11 mouse cellular contexts compared by ENCODE assay signal in genomic region chr2:33737128-33737527, GRCm38 (mm10).
A peak's percentile ranks its signal among the peaks of the same experiment; 100 is the strongest.
DNase-seq lines count a peak whose midpoint lies in the region; ATAC-seq lines count a peak whose summit lies in the region.
"Had no signal": no experiment of that assay in that cellular context is flagged by ENCODE, and none has a peak within 500 bp of the region (broad histone marks: within the 10 kb centered on the region; RNA-seq: fewer than 3 reads in every experiment).

No protein-coding gene starts in this region.

- no peak overlapping the region for H3K9ac ChIP-seq in forebrain, embryonic 14.5 days (ENCODE audit: low read length)
- H3K9ac ChIP-seq in forebrain, embryonic 16.5 days (replicated peaks; ENCODE audit: low read depth, low read length): no peak overlapping the region
- peak overlapping the region; percentile 8 for H3K9ac ChIP-seq in limb, embryonic 12.5 days (replicated peaks)
- no peak overlapping the region for H3K9ac ChIP-seq in midbrain, embryonic 15.5 days
- no peak overlapping the region for H3K9ac ChIP-seq in embryonic facial prominence, embryonic 13.5 days
- H3K9ac ChIP-seq: limb, embryonic 13.5 days; liver, embryonic 12.5 days had no signal

- H3K27ac ChIP-seq in forebrain, embryonic 14.5 days (ENCODE audit: low read depth, low read length): no peak overlapping the region
- H3K27ac ChIP-seq in forebrain, embryonic 16.5 days (ENCODE audit: low read length): no peak overlapping the region
- H3K27ac ChIP-seq in limb, embryonic 12.5 days: no peak overlapping the region
- no peak overlapping the region for H3K27ac ChIP-seq in limb, embryonic 10.5 days
- peak overlapping the region; percentile 63; the same call in 1 of the 2 replicates for H3K27ac ChIP-seq in midbrain, embryonic 10.5 days (replicated peaks)
- H3K27ac ChIP-seq in midbrain, embryonic 15.5 days: no peak overlapping the region
- 0 out of 2 replicates have a peak overlapping the region, but pooled peaks have one; percentile 68 for H3K27ac ChIP-seq in embryonic facial prominence, embryonic 13.5 days
- H3K27ac ChIP-seq: heart, adult 2 months; limb, embryonic 13.5 days; liver, embryonic 12.5 days had no signal

- 48% methylated on average over 3 of the region's 3 CpGs for WGBS in forebrain, embryonic 14.5 days
- WGBS in forebrain, embryonic 16.5 days: 71% methylated on average over 3 of the region's 3 CpGs
- WGBS in limb, embryonic 12.5 days: 67% methylated on average over 3 of the region's 3 CpGs
- WGBS in limb, embryonic 10.5 days: 75% methylated on average over 3 of the region's 3 CpGs
- WGBS in midbrain, embryonic 10.5 days: 78% methylated on average over 3 of the region's 3 CpGs
- WGBS in midbrain, embryonic 15.5 days: 52% methylated on average over 3 of the region's 3 CpGs
- WGBS in embryonic facial prominence, embryonic 13.5 days: 55% methylated on average over 3 of the region's 3 CpGs

- no peak overlapping the region for H3K4me2 ChIP-seq in forebrain, embryonic 14.5 days (ENCODE audit: low read length)
- no peak overlapping the region for H3K4me2 ChIP-seq in forebrain, embryonic 16.5 days (ENCODE audit: low read length)
- H3K4me2 ChIP-seq in limb, embryonic 12.5 days: no peak overlapping the region
- H3K4me2 ChIP-seq in midbrain, embryonic 15.5 days: no peak overlapping the region
- no peak overlapping the region for H3K4me2 ChIP-seq in embryonic facial prominence, embryonic 13.5 days
- H3K4me2 ChIP-seq: limb, embryonic 13.5 days; liver, embryonic 12.5 days had no signal

- ATAC-seq in forebrain, embryonic 14.5 days: peak; percentile 2; the same call in 1 of the 2 replicates
- no peak for ATAC-seq in forebrain, embryonic 16.5 days
- ATAC-seq in limb, embryonic 12.5 days (ENCODE audit: insufficient number of reproducible peaks, insufficient read depth, low FRiP score, low TSS enrichment, low read depth): no peak
- ATAC-seq in midbrain, embryonic 15.5 days (replicated peaks): no peak
- no peak for ATAC-seq in embryonic facial prominence, embryonic 13.5 days (ENCODE audit: insufficient number of reproducible peaks, insufficient read depth, low FRiP score, low TSS enrichment, low read depth)
- ATAC-seq: liver, embryonic 12.5 days had no signal

- DNase-seq in forebrain, embryonic 14.5 days (ENCODE audit: low spot score): no peak
- no peak for DNase-seq in limb, embryonic 10.5 days (ENCODE audit: low spot score)
- DNase-seq in midbrain, embryonic 10.5 days (ENCODE audit: low spot score): no peak
- DNase-seq in kidney, adult 8-10 months: no peak

- H3K9me3 ChIP-seq in forebrain, embryonic 14.5 days (replicated peaks; ENCODE audit: control insufficient read depth, low read length): no peaks in the 10 kb centered on the region
- no peaks in the 10 kb centered on the region for H3K9me3 ChIP-seq in forebrain, embryonic 16.5 days (ENCODE audit: control insufficient read depth, low read length)
- H3K9me3 ChIP-seq in limb, embryonic 12.5 days: no peaks in the 10 kb centered on the region
- H3K9me3 ChIP-seq in limb, embryonic 10.5 days (replicated peaks): no peaks in the 10 kb centered on the region
- no peaks in the 10 kb centered on the region for H3K9me3 ChIP-seq in midbrain, embryonic 10.5 days (replicated peaks)
- H3K9me3 ChIP-seq in midbrain, embryonic 15.5 days: no peaks in the 10 kb centered on the region
- H3K9me3 ChIP-seq in embryonic facial prominence, embryonic 13.5 days: no peaks in the 10 kb centered on the region
- H3K9me3 ChIP-seq: limb, embryonic 13.5 days; liver, embryonic 12.5 days had no signal

- H3K4me3 ChIP-seq in forebrain, embryonic 14.5 days (ENCODE audit: low read depth, low read length): no peak overlapping the region
- no peak overlapping the region for H3K4me3 ChIP-seq in forebrain, embryonic 16.5 days (replicated peaks; ENCODE audit: low read length)
- no peak overlapping the region for H3K4me3 ChIP-seq in limb, embryonic 12.5 days (replicated peaks)
- no peak overlapping the region for H3K4me3 ChIP-seq in limb, embryonic 10.5 days
- no peak overlapping the region for H3K4me3 ChIP-seq in midbrain, embryonic 10.5 days
- no peak overlapping the region for H3K4me3 ChIP-seq in midbrain, embryonic 15.5 days
- H3K4me3 ChIP-seq in embryonic facial prominence, embryonic 13.5 days: no peak overlapping the region
- H3K4me3 ChIP-seq: heart, adult 2 months; limb, embryonic 13.5 days; liver, embryonic 12.5 days had no signal

- H3K4me1 ChIP-seq in forebrain, embryonic 14.5 days (ENCODE audit: control insufficient read depth, insufficient read depth, low read length): no peaks in the 10 kb centered on the region
- H3K4me1 ChIP-seq in forebrain, embryonic 16.5 days (replicated peaks; ENCODE audit: control insufficient read depth, insufficient read depth, low read length): peaks cover 7% of the 10 kb centered on the region
- H3K4me1 ChIP-seq in limb, embryonic 12.5 days (replicated peaks): peaks cover 15% of the 10 kb centered on the region
- peaks cover 49% of the 10 kb centered on the region for H3K4me1 ChIP-seq in limb, embryonic 10.5 days
- H3K4me1 ChIP-seq in midbrain, embryonic 10.5 days: peaks cover 45% of the 10 kb centered on the region
- peaks cover 9% of the 10 kb centered on the region for H3K4me1 ChIP-seq in midbrain, embryonic 15.5 days
- peaks cover 20% of the 10 kb centered on the region for H3K4me1 ChIP-seq in embryonic facial prominence, embryonic 13.5 days
- H3K4me1 ChIP-seq: liver, embryonic 12.5 days had no signal

- H3K27me3 ChIP-seq in forebrain, embryonic 14.5 days (replicated peaks; ENCODE audit: control insufficient read depth, insufficient read depth, low read length): no peaks in the 10 kb centered on the region
- H3K27me3 ChIP-seq in forebrain, embryonic 16.5 days (replicated peaks; ENCODE audit: control insufficient read depth, insufficient read depth, low read length): no peaks in the 10 kb centered on the region
- H3K27me3 ChIP-seq in limb, embryonic 12.5 days: peaks cover 4% of the 10 kb centered on the region; the same call in 1 of the 2 replicates
- peaks cover 19% of the 10 kb centered on the region for H3K27me3 ChIP-seq in limb, embryonic 10.5 days (ENCODE audit: low read depth, poor library complexity, severe bottlenecking)
- peaks cover 55% of the 10 kb centered on the region for H3K27me3 ChIP-seq in midbrain, embryonic 10.5 days (ENCODE audit: low read depth, poor library complexity, severe bottlenecking)
- no peaks in the 10 kb centered on the region for H3K27me3 ChIP-seq in midbrain, embryonic 15.5 days (replicated peaks)
- no peaks in the 10 kb centered on the region for H3K27me3 ChIP-seq in embryonic facial prominence, embryonic 13.5 days
- H3K27me3 ChIP-seq: limb, embryonic 13.5 days; liver, embryonic 12.5 days had no signal

- H3K36me3 ChIP-seq in forebrain, embryonic 14.5 days (ENCODE audit: control insufficient read depth, insufficient read depth, low read length): peaks cover 30% of the 10 kb centered on the region
- H3K36me3 ChIP-seq in forebrain, embryonic 16.5 days (ENCODE audit: control insufficient read depth, insufficient read depth): peaks cover 2% of the 10 kb centered on the region
- H3K36me3 ChIP-seq in limb, embryonic 12.5 days: peaks cover 40% of the 10 kb centered on the region
- peaks cover 47% of the 10 kb centered on the region for H3K36me3 ChIP-seq in limb, embryonic 10.5 days
- H3K36me3 ChIP-seq in midbrain, embryonic 10.5 days: peaks cover 22% of the 10 kb centered on the region
- H3K36me3 ChIP-seq in midbrain, embryonic 15.5 days (replicated peaks): peaks cover 2% of the 10 kb centered on the region; the same call in 1 of the 2 replicates
- peaks cover 31% of the 10 kb centered on the region for H3K36me3 ChIP-seq in embryonic facial prominence, embryonic 13.5 days

Comparison
In these comparisons a context has a peak if more than half of its experiments do, and no peak if none do; other contexts are left out.
1. H3K27ac ChIP-seq: peak in midbrain, embryonic 10.5 days (single experiment) and embryonic facial prominence, embryonic 13.5 days (single experiment); none in forebrain, embryonic 14.5 days (single experiment), forebrain, embryonic 16.5 days (single experiment), limb, embryonic 12.5 days (single experiment), limb, embryonic 10.5 days (single experiment) and midbrain, embryonic 15.5 days (single experiment).